Mouse (Mus musculus) midbrain, embryonic 12.5 days (tissue): ENCODE results near the gene Hyal3. TPM values are rescaled to one million over a fixed set of nuclear protein-coding genes. Genes with fewer than 3 reads are reported as not detected.
A peak's percentile ranks its signal among the peaks of the same experiment; 100 is the strongest.

Experiments
- ATAC-seq: fragments of 200-750 bp; cut with Nextera tagmentation; 2 replicates; pipeline ENCODE4 v1.8.0; 2017; ENCODE audit warnings: low read depth, moderate TSS enrichment, moderate library complexity; ENCODE audit not compliant: low FRiP score
- H3K27ac ChIP-seq: fragments of 300-500 bp; sonication (generic); replicated peaks from 2 replicates; pipeline ENCODE4 v1.5.1; 2016; ENCODE audit warnings: mild to moderate bottlenecking
- H3K27me3 ChIP-seq: fragments of 300-500 bp; sonication (generic); 2 replicates; pipeline ENCODE4 v1.6.1; 2016; ENCODE audit warnings: mild to moderate bottlenecking
- H3K36me3 ChIP-seq: fragments of 300-500 bp; sonication (generic); 2 replicates; pipeline ENCODE4 v1.6.1; 2016
- H3K4me1 ChIP-seq: fragments of 300-500 bp; sonication (generic); 2 replicates; pipeline ENCODE4 v1.6.1; 2016
- H3K4me2 ChIP-seq: fragments of 300-500 bp; sonication (generic); replicated peaks from 2 replicates; pipeline ENCODE4 v1.6.1; 2016; ENCODE audit warnings: mild to moderate bottlenecking, moderate library complexity
- H3K4me3 ChIP-seq: fragments of 300-500 bp; sonication (generic); 2 replicates; pipeline ENCODE4 v1.5.1; 2016; ENCODE audit warnings: mild to moderate bottlenecking
- H3K9ac ChIP-seq: fragments of 300-500 bp; sonication (generic); replicated peaks from 2 replicates; pipeline ENCODE4 v1.6.1; 2016; ENCODE audit warnings: mild to moderate bottlenecking, moderate library complexity
- H3K9me3 ChIP-seq: fragments of 300-500 bp; sonication (generic); 2 replicates; pipeline ENCODE4 v1.6.1; 2016; ENCODE audit warnings: mild to moderate bottlenecking
- WGBS: fragments of 180-500 bp; shearing (Covaris S2); methylation state at CpG from one replicate; pipeline ENCODE4 v1.1.7; 2016; 5-methylcytosine and 5-hydroxymethylcytosine counted together
- polyA plus RNA-seq: library from polyadenylated mRNA; unstranded; fragments of >200 nt; fragmentation: Nextera tagmentation; extraction: Ambion mirVana; gene quantifications from 2 replicates; pipeline ENCODE4 v1.2.1, GENCODE M21; 2016

The Hyal3 gene
- polyA plus RNA-seq, 1 experiment from 2014 or later, result 1.1 TPM

DNA sequence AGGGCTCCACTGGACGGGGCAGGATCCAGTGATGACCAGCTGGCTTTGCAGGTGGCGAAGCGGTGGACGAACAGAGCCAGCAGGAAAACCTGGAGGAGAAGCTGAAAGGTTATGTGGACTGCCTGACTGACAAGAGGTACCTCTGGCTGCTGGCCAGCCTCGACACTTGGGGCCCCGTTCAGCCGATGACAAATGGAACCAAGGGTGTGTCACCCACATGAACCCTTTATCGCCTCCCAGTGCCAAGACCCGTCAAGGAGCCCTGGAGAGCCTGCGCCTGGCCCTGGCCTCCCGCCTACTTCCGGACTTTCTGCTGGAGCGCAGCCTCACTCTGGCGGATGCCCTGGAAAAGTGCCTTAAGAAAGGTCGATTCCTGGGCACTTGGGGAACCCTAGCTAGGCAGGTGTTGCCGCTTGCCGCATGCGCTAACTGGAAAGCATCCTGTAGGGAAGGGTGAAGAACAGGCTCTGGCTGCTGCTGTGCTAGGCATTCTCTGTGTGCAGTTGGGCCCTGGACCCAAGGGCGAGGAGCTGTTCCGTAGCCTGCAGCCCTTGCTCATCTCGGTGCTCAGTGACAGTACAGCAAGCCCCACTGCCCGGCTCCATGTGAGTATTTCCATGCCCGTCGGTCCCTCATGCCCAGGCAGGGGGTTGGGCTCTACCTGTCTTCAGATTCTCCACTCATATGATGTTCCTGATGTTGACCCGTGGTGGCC, 9.6 kb downstream of the Hyal3 start:
- no peak overlapping the region for H3K27ac ChIP-seq
- no peaks in the 10 kb centered on the region for H3K27me3 ChIP-seq
- peaks cover 45% of the 10 kb centered on the region for H3K36me3 ChIP-seq
- 93% methylated on average over 25 of the region's 25 CpGs for WGBS
- H3K4me1 ChIP-seq, result peaks cover 18% of the 10 kb centered on the region
- ATAC-seq, result no peak
- H3K9me3 ChIP-seq, result no peaks in the 10 kb centered on the region
- no peak overlapping the region for H3K4me2 ChIP-seq
- no peak overlapping the region for H3K4me3 ChIP-seq
- no peak overlapping the region for H3K9ac ChIP-seq

GRCm38 (mm10) chr9:107590773-107591060, 10.1 kb downstream of the Hyal3 start:
- ATAC-seq, result no peak
- Histone ChIP-seq H3K4me3 (0 out of 2 replicates have a peak overlapping the region, but pooled peaks have one; percentile 1), H3K4me2 (no peak overlapping the region), H3K9me3 (no peaks in the 10 kb centered on the region), H3K36me3 (peaks cover 45% of the 10 kb centered on the region), H3K4me1 (peaks cover 18% of the 10 kb centered on the region), H3K27ac (no peak overlapping the region), H3K27me3 (no peaks in the 10 kb centered on the region), H3K9ac (no peak overlapping the region)
- 94% methylated on average over 6 of the region's 6 CpGs for WGBS

GRCm38 (mm10) chr9:107593101-107593976, 12.7 kb downstream of the Hyal3 start:
- H3K9me3 ChIP-seq, result no peaks in the 10 kb centered on the region
- no peak overlapping the region for H3K27ac ChIP-seq
- no peak overlapping the region for H3K4me3 ChIP-seq
- H3K4me2 ChIP-seq, result no peak overlapping the region
- H3K27me3 ChIP-seq, result no peaks in the 10 kb centered on the region
- H3K36me3 ChIP-seq, result peaks cover 45% of the 10 kb centered on the region
- ATAC-seq, result no peak
- H3K4me1 ChIP-seq, result peaks cover 8% of the 10 kb centered on the region
- WGBS, result 84% methylated on average over 11 of the region's 11 CpGs
- H3K9ac ChIP-seq, result no peak overlapping the region

DNA sequence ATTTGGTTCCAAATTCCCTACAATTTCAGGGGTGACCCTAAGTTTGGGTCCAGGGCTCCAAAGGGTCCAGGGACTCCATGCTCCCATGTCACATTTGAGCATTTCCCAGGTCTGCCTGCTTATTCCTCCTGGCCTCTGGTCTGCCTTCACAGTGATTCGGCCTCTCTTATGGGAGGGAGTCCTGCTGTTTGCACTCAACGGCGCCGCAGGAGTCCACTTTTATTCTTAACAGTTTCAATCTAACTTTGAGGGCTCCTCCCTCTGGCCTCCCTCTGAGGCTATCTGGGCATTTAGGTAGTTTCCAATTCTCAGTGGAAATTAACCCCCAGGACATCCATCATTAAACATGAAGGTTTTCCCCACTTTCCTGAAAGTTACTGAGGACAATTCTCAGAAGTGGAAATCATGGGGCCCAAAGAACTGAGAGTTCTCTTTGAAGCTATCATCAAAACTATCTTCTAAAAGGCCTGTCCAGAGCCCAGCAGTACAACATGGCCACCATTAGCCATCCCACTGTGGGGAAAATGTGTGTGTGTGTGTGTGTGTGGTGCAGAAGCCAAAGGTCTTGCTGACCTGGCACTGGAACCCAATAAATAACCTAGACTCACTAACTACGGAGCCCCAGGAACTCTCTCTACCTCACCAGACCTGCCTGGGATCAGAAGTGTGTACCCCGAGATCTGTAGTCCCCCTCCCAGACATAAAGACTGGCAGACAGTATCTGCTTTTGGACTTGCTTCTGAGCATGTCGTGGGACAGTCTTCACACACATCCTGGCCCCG, 13.9 kb downstream of the Hyal3 start:
- ATAC-seq, result no peak
- H3K9ac ChIP-seq, result no peak overlapping the region
- no peaks in the 10 kb centered on the region for H3K27me3 ChIP-seq
- no peaks in the 10 kb centered on the region for H3K4me1 ChIP-seq
- no peak overlapping the region for H3K27ac ChIP-seq
- 76% methylated on average over 8 of the region's 8 CpGs for WGBS
- H3K4me2 ChIP-seq, result no peak overlapping the region
- no peak overlapping the region for H3K4me3 ChIP-seq
- no peaks in the 10 kb centered on the region for H3K9me3 ChIP-seq
- H3K36me3 ChIP-seq, result peaks cover 45% of the 10 kb centered on the region

GRCm38 (mm10) chr9:107596619-107597569, 16.3 kb downstream of the Hyal3 start:
- no peak for ATAC-seq
- no peaks in the 10 kb centered on the region for H3K4me1 ChIP-seq
- 92% methylated on average over 11 of the region's 11 CpGs for WGBS

GRCm38 (mm10) chr9:107598385-107598784, 17.8 kb downstream of the Hyal3 start:
- no peak overlapping the region for H3K4me2 ChIP-seq
- ATAC-seq, result no peak
- H3K27me3 ChIP-seq, result 0 out of 2 replicates have a peak, but pooled peaks cover 6% of the 10 kb centered on the region
- H3K27ac ChIP-seq, result no peak overlapping the region
- 89% methylated on average over 5 of the region's 5 CpGs for WGBS
- peaks cover 12% of the 10 kb centered on the region for H3K36me3 ChIP-seq
- no peaks in the 10 kb centered on the region for H3K9me3 ChIP-seq
- no peak overlapping the region for H3K9ac ChIP-seq
- no peak overlapping the region for H3K4me3 ChIP-seq
- peaks cover 5% of the 10 kb centered on the region; the same call in 1 of the 2 replicates for H3K4me1 ChIP-seq

More at GRCm38 (mm10) chr9:107596619-107597569, 16.3 kb downstream of the Hyal3 start:
- Histone ChIP-seq H3K36me3 (peaks cover 26% of the 10 kb centered on the region), H3K4me3 (no peak overlapping the region), H3K9me3 (no peaks in the 10 kb centered on the region), H3K9ac (no peak overlapping the region), H3K27me3 (no peaks in the 10 kb centered on the region), H3K27ac (no peak overlapping the region), H3K4me2 (no peak overlapping the region)

GRCm38 (mm10) chr9:107599433-107599832, 18.8 kb downstream of the Hyal3 start:
- 91% methylated on average over 9 of the region's 9 CpGs for WGBS
- Histone ChIP-seq H3K4me1 (peaks cover 14% of the 10 kb centered on the region), H3K4me2 (no peak overlapping the region), H3K36me3 (peaks cover 1% of the 10 kb centered on the region; the same call in 1 of the 2 replicates), H3K27ac (no peak overlapping the region), H3K27me3 (0 out of 2 replicates have a peak, but pooled peaks cover 6% of the 10 kb centered on the region), H3K4me3 (no peak overlapping the region), H3K9ac (no peak overlapping the region), H3K9me3 (no peaks in the 10 kb centered on the region)
- no peak for ATAC-seq

DNA sequence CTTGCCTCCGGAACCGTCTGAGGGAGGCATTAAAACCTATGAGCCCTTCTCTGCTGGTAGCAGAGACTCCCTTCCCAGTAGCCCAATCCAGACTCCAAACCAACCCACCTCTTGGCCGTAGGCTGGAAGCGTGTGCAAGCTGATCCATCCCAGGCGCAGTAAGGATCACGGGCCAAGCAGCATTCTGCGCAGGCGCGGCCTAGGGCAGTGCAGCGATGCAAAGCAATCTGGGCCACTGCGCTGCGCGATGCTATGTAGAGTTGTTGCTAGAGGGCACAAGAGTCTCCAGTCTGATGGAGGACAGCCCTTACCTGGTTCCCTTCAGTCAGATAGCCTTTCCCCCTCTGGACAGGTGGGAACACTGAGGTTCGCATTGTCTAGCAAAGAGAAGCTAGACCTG, 19.2 kb downstream of the Hyal3 start:
- no peak for ATAC-seq

GRCm38 (mm10) chr9:107600745-107601144, 20.1 kb downstream of the Hyal3 start:
- H3K9me3 ChIP-seq, result no peaks in the 10 kb centered on the region
- H3K27me3 ChIP-seq, result 0 out of 2 replicates have a peak, but pooled peaks cover 6% of the 10 kb centered on the region
- no peak overlapping the region for H3K27ac ChIP-seq
- no peak overlapping the region for H3K4me3 ChIP-seq
- 82% methylated on average over 12 of the region's 12 CpGs for WGBS
- no peaks in the 10 kb centered on the region for H3K36me3 ChIP-seq
- no peak overlapping the region for H3K9ac ChIP-seq
- no peak overlapping the region for H3K4me2 ChIP-seq
- peaks cover 24% of the 10 kb centered on the region for H3K4me1 ChIP-seq
- ATAC-seq, result no peak

More for the DNA sequence above, 19.2 kb downstream of the Hyal3 start:
- no peak overlapping the region for H3K9ac ChIP-seq
- H3K36me3 ChIP-seq, result no peaks in the 10 kb centered on the region
- H3K4me3 ChIP-seq, result no peak overlapping the region
- H3K4me2 ChIP-seq, result no peak overlapping the region
- 0 out of 2 replicates have a peak, but pooled peaks cover 6% of the 10 kb centered on the region for H3K27me3 ChIP-seq
- no peak overlapping the region for H3K27ac ChIP-seq
- H3K9me3 ChIP-seq, result no peaks in the 10 kb centered on the region
- 74% methylated on average over 14 of the region's 14 CpGs for WGBS
- H3K4me1 ChIP-seq, result peaks cover 18% of the 10 kb centered on the region

DNA sequence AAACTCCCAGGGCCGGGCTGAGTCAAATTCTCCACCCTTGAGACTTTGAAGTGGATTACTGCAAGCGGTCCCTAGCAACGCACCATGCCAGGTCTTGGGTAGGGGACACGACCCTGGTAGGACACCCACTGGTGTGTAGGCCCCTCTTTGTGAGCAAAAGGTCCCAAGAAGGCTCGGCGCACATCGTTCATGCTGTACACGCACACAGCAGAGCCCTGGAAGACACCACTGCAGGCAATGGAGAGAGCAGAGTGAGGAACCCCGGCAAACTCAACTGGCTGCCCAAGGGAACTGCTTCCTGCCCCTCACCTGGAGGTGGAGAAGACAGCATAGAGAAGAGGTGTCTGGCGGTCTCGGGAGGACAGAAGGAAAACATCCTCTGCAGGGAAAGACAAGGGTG, 20.7 kb downstream of the Hyal3 start:
- no peaks in the 10 kb centered on the region for H3K9me3 ChIP-seq
- no peak overlapping the region for H3K9ac ChIP-seq
- H3K4me3 ChIP-seq, result no peak overlapping the region
- 0 out of 2 replicates have a peak, but pooled peaks cover 6% of the 10 kb centered on the region for H3K27me3 ChIP-seq
- ATAC-seq, result no peak
- H3K4me2 ChIP-seq, result no peak overlapping the region
- WGBS, result 89% methylated on average over 11 of the region's 11 CpGs
- H3K27ac ChIP-seq, result no peak overlapping the region
- H3K4me1 ChIP-seq, result peaks cover 24% of the 10 kb centered on the region
- no peaks in the 10 kb centered on the region for H3K36me3 ChIP-seq
